Mouse (Mus musculus) hindlimb bud, embryonic 11.5 days (tissue): ENCODE data around the gene Trio.

Source experiments
- DNase-seq: peaks from one replicate; pipeline ENCODE4 v3.0.0-alpha.2; 2012; ENCODE audit warnings: low read depth, low spot score; ENCODE audit errors: extremely low spot score

The Trio gene

DNA sequence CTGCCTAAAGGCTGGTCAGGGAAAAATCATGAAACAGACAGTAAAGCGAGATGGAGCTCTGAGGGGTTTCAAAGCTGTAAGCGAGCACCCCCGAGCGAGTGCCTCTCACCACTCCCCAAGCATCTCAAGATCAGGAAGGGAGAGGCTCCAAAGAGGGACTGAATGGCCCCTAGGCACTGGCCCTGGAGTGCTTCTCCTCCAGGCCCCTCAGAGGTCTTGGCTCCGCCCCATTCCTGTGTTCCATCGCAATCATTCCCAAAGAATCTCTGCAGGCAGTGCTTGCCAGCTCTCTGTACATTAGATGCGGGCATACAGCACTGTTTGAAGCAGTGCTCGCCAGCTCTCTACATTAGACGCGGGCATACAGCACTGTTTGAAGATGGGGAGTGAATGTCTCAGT, 219.4 kb downstream of the Trio start:
- no peak for DNase-seq

GRCm38 (mm10) chr15:27805654-27806053, 220.0 kb downstream of the Trio start:
- DNase-seq = no peak

GRCm38 (mm10) chr15:27804447-27804846, 221.2 kb downstream of the Trio start:
- no peak for DNase-seq

DNA sequence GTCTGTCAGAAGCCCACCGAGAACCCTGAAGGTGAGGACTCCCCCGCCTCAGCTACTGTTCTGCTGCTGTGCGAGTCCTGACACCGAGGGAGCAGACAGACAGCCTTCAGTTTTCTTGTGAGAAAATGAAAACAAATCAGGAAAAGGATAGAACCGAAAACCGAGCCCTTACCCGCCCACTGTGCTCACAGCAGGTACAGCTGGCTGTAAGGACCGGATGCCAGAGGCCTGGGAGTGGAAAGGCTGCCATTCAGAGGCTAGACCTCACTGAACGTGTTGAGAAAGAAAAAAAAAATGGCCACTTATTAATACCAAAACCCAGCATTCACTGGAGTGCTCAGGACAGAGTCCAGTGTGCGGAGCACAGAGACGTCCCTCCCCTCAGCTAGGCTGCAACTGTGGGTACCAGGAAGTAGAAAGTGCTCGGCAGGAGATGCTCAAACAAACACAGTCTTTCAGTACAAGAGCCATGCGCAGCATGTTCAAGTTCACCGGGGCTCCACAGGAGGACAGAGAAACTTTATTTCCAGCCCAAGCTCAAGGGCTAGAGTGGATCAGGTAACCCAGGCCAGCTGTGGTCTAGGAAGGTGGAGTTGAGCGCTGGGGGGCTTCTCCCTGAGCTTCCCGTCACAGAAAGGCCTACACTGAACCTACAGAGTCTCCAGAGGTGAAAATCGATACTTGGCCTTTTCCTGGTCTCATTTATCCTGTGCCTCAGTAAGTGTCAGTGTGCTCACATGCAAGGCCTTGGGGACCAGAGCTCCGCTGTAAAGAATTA, 221.9 kb downstream of the Trio start:
- no peak for DNase-seq

DNA sequence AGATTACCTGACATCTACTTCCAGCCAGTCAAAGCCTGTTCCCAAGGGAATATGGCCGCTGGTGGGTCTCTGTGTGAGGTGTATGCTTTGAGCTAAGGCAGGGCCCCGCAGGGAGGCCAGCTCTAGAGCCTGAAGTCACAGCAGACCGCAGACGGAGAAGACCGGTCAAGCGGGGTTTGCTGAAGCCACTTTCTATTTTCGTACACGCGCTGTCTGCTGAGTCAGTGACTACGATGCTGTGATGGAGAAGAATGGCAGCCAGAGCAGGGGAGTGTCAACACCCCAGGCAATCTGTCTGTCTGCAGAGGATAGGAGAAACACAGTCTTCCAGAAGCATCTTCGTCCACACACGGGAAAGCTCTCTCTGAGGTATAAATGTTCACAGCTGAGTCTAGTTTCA, 223.4 kb downstream of the Trio start:
- no peak for DNase-seq

DNA sequence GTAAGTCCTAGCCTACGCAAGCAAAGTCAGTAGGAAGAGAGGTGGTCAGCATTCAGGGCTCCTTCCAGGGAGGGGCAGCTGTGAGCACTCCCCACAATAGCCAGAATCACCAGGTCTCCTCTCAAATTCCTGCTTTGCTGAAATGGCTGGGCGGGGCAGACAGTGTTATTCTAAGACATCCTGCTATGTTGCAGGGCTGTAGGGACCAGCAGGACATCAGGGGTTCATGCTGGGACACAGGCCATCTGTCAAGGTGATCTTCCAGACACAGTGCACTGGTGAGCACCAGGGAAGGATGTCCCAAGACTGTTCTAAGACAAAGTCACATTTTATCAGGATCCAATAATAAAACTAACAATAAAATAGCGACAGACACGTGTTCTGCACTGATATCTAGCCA, 224.5 kb downstream of the Trio start:
- no peak for DNase-seq

GRCm38 (mm10) chr15:27797480-27798155, 228.0 kb downstream of the Trio start:
- DNase-seq = no peak

DNA sequence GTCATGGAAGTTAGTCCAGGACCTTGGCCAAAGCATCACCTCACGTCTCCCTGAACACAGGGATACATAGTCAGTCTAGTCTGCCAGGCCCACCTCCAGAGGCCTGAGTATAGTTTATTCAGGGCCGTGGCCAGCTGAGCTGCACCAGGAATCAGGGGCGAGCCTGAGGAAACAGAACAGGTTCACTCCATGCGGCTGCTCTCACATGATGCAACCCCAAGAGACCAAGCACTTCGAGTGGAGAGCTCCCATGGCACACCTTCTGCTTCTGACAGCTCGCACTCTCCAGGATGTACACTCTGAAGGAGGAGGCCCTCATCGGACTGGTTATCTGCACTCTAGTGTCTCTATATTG, 228.8 kb downstream of the Trio start:
- DNase-seq = no peak

- DNase-seq = no peak
Observed at GRCm38 (mm10) chr15:27795942-27796867, 229.4 kb downstream of the Trio start.

DNA sequence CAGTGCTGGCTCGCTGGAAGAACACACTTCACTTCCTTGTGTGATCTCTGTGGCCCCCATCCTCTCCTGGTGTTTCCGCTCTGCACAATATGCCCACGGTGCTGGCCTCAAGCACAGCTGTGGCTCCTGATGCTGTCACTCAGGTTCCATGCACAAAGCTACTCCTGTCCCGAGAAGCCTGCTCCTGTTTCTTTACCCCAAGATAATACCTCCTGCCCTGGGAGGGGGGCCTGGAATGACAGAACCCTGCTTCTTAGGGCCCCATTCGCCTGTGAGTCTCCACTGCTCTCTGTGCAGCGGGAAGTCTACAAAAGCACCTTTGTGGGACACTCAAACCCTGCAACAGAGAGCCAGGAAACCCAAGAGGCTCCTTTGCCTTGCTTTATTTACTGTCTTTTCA, 232.4 kb downstream of the Trio start:
- DNase-seq = no peak

DNA sequence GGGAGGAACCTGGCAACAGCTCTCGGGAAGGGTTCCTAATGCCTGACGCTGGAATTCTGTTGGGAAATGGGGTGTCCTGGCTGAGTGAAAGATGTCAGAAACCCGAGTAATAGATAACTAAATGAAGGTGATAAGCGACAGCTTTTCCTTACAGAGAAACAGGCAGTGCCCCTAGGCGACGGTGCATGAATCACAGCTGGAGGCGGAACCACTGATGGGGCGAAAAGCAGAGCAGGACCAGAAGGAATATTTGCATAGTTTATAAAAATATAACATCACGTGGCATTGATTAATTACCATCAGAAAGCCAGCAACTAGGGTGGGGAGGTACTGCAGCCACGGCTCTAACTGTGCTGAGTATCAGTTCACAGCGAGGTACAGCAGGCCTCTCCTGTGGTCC, 233.2 kb downstream of the Trio start:
- no peak for DNase-seq

DNA sequence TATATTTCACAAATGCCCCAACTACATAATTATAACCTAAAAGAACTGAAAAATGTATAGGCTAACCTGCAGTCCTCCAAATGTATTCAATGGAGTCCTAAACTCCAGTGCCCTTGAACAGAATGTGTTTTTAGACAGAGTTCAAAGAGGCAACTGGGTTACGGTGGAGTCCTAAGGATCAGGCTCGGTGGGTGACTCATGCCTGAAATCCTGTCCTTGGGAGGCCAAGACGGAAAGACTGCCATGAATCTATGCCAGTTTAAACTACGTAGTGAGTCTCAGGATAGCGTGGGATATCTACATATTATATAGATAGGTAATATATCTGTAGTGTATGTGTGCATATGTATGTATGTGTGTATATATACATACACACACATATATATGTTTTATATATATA, 234.5 kb downstream of the Trio start:
- no peak for DNase-seq

- no peak for DNase-seq
Observed at GRCm38 (mm10) chr15:27790699-27791098, 234.9 kb downstream of the Trio start.

DNA sequence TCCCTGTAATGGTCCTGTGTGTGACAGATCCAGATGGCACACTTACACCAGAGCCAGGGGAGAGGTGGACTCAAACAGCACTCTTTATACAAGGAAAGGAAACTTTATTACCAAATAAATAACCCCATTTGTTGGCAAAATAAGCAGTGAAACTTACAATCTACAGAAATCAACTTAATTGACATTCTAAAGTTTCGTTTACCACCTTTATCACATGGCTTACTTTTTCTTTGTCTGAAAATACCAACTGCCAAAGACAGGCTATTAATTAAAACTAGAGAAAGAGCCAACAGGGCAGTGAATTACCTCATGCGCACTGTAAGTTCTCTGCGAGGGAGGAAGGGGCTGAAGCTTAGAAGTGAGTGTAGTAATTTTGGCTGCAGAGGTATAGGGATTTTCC, 236.3 kb downstream of the Trio start:
- DNase-seq = no peak

- DNase-seq = no peak
Observed at GRCm38 (mm10) chr15:27788122-27788759, 237.4 kb downstream of the Trio start.

- no peak for DNase-seq
Observed at GRCm38 (mm10) chr15:27787151-27787550, 238.5 kb downstream of the Trio start.

DNA sequence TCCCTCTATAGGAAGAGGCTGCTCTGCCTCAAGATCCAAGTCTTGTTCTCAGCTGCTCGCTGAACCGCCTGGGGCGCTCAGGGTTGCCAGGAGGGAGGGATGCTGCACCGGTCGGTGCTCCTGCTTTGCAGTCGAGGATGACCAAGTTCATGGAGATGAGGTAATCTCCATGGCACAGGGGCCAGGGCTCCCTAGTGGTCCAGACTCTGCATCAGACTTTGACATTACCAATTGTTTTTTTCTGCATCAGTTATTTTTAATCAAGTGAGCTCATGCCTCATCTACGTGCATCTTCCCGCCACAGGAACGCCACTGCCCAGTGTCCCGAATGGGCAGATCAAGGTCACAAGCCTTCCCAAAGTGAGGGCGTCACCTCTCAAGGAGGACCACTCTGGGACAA, 239.2 kb downstream of the Trio start:
- DNase-seq = no peak

GRCm38 (mm10) chr15:27785280-27786001, 240.2 kb downstream of the Trio start:
- no peak for DNase-seq

DNA sequence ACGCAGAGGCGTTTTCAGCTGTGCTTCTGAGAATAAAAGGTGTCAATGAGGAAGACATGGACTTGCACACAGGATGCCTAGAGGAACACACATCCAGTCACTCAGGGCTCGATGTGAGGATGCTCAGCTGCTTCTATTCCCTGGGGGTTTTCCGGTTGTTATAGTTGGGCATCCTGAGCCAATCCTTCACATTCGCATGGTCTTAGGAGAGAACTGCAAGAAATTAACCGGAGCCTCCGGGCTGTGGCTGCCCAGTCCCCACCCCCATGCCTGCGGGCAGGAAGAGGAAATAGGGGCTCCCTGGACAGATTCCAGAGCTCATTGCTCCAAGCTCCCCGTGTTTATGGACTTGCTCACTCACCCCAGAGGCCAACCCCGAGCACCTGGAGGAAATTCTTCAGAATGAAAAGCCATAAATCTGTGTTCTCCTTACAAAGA, 241.5 kb downstream of the Trio start:
- no peak for DNase-seq

DNA sequence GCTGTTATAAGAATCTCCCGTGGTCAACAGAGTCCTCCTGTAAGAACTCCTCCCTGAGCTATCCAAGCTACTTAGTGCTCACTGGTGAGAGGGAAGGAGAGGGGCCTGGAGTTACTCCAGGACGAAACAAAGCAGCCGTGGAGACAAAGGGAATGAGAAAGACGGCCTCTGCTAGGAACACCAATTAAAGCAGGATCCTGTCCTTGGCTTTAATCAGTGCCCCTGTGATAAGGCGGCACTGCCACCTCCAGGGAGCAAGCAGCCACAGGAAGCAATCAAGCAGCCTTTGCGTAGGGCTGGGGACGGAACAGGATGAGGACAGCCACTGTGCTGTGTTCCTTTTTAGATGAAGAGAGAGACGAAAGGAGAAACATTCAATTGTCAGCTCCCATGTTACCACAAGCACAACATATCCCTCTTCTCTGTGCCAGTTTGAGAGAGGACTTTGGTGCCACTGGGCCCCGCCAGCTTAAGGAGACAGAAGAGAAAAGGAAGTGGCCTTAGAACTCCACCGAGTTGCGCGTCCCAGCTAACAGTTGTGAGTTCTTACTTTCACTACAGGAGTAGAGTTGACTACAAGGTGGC, 242.0 kb downstream of the Trio start:
- no peak for DNase-seq
